Mouse (Mus musculus) kidney, embryonic 14.5 days (tissue): ENCODE measurements around the gene Med16. TPM values are rescaled to one million over a fixed set of nuclear protein-coding genes. Genes with fewer than 3 reads are reported as not detected.

Experiments
- ATAC-seq: fragments of 200-750 bp; cut with Nextera tagmentation; 2 replicates; pipeline ENCODE4 v1.8.0; 2017; ENCODE audit warnings: moderate number of reproducible peaks, mild to moderate bottlenecking, moderate TSS enrichment, moderate library complexity; ENCODE audit not compliant: low FRiP score, low TSS enrichment
- H3K27ac ChIP-seq: fragments of 300-500 bp; sonication (generic); 2 replicates; pipeline ENCODE4 v1.5.1; 2014; ENCODE audit warnings: low read depth, mild to moderate bottlenecking, low read length, moderate library complexity, mixed read lengths
- H3K27me3 ChIP-seq: fragments of 300-500 bp; sonication (generic); 2 replicates; pipeline ENCODE4 v1.6.1; 2014; ENCODE audit warnings: mild to moderate bottlenecking, low read length; ENCODE audit not compliant: control insufficient read depth, insufficient read depth
- H3K36me3 ChIP-seq: fragments of 300-500 bp; sonication (generic); 2 replicates; pipeline ENCODE4 v1.6.1; 2014; ENCODE audit warnings: low read length, mixed read lengths; ENCODE audit not compliant: control insufficient read depth, insufficient read depth
- H3K4me1 ChIP-seq: fragments of 300-500 bp; sonication (generic); 2 replicates; pipeline ENCODE4 v1.6.1; 2014; ENCODE audit warnings: low read length, mixed read lengths; ENCODE audit not compliant: control insufficient read depth, insufficient read depth
- H3K4me2 ChIP-seq: fragments of 300-500 bp; sonication (generic); replicated peaks from 2 replicates; pipeline ENCODE4 v1.6.1; 2014; ENCODE audit warnings: low read depth, mild to moderate bottlenecking, low read length
- H3K4me3 ChIP-seq: fragments of 300-500 bp; sonication (generic); 2 replicates; pipeline ENCODE4 v1.5.1; 2014; ENCODE audit warnings: mild to moderate bottlenecking, low read length
- H3K9ac ChIP-seq: fragments of 300-500 bp; sonication (generic); 2 replicates; pipeline ENCODE4 v1.6.1; 2014; ENCODE audit warnings: low read depth, mild to moderate bottlenecking, low read length, moderate library complexity
- H3K9me3 ChIP-seq: fragments of 300-500 bp; sonication (generic); 2 replicates; pipeline ENCODE4 v1.6.1; 2016; ENCODE audit warnings: low read length; ENCODE audit not compliant: control insufficient read depth
- WGBS: fragments of 180-500 bp; shearing (Covaris S2); extraction: QIAGEN DNeasy Blood & Tissue Kit; methylation state at CpG from one replicate; pipeline ENCODE4 v1.1.7; 2014; 5-methylcytosine and 5-hydroxymethylcytosine counted together
- polyA plus RNA-seq: library from polyadenylated mRNA; unstranded; fragments of >200 nt; fragmentation: Nextera tagmentation; extraction: Ambion mirVana; gene quantifications from 2 replicates; pipeline ENCODE4 v1.2.1, GENCODE M21; 2014

Med16 gene
- polyA plus RNA-seq, 1 experiment from 2014 or later: 61.2 TPM

DNA sequence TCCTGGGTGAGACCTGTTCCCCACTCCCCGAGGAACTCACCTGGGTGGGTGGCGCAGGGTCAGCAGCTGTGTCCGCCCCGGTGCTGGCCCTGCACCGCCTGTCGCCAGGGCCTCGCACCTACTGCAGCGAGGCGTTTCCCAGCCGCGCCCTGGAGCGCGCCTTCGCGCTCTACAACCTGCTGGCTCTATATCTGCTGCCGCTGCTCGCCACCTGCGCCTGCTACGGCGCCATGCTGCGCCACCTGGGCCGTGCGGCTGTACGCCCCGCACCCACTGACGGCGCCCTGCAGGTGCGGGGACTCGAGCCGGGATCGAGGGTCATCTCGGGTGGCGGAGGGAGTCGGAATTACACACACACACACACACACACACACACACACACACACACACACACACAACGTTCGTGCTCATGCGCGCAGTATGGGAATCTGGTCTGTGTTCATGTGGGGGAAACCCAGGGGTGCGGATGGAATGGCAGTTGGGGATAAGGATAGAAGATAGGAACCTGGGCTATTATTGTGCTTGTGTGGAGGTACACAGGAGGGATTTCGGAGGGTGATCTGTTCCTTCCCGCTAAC is 12.3 kb upstream of the Med16 start, which contains the start of gene R3hdm4:
Gene R3hdm4 (minus strand): TSS at position 251 of the 578 bp plus-strand sequence.
- H3K27me3 ChIP-seq: peaks cover 58% of the 10 kb centered on the region
- H3K4me2 ChIP-seq: peak within 1 kb of the TSS; percentile 46
- peaks cover 24% of the 10 kb centered on the region for H3K4me1 ChIP-seq
- H3K27ac ChIP-seq: no peak within 1 kb of the TSS
- no peaks in the 10 kb centered on the region for H3K9me3 ChIP-seq
- WGBS: 6% methylated on average over 41 of the region's 41 CpGs
- H3K36me3 ChIP-seq: no peaks in the 10 kb centered on the region
- ATAC-seq: no peak
- peak within 1 kb of the TSS; percentile 20 for H3K4me3 ChIP-seq
- H3K9ac ChIP-seq: peak within 1 kb of the TSS; percentile 40

DNA sequence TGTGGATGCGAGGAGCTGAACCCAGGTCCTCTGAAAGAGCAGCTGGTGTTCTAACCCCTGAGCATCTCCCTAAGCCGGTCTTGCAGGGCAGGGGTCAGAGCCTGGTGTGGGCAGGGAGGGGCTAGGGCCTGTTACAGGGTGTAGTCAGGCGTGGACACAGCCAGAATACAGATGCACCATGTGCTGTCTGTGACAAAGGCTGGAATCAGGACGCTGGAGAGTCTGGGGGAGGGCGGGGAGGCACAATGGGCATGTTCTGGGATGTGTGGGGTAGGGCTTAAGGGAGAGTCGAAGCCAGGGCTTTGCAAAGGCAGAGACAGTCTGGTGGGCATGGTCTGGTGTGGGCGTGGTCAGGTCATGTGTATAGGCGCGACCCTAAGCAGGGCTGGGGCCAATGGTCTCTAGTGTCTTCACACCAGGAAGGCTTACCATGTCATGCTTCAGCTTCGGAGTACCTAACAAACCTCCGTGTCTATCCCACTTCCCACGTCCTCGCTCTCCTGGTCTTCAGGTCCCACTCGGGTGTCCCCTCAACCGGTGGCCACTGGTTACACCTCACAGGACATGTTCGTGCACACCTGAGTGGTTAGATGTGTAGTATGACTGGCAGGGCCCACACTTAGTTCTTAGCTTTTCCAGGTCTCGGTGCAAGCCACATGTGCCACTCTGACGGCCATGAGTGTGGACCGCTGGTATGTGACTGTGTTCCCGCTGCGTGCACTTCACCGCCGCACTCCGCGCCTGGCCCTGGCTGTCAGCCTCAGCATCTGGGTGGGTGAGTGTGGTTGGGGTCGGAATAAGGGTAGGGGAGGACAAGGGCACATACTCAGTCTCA is 11.6 kb upstream of the Med16 start:
- peak overlapping the region; percentile 20 for H3K4me3 ChIP-seq
- H3K27me3 ChIP-seq: peaks cover 58% of the 10 kb centered on the region
- ATAC-seq: peak; percentile 14; the same call in 1 of the 2 replicates
- H3K27ac ChIP-seq: no peak overlapping the region
- no peaks in the 10 kb centered on the region for H3K36me3 ChIP-seq
- peak overlapping the region; percentile 46; the same call in 1 of the 2 replicates for H3K4me2 ChIP-seq
- WGBS: 18% methylated on average over 26 of the region's 26 CpGs
- no peaks in the 10 kb centered on the region for H3K9me3 ChIP-seq
- peaks cover 22% of the 10 kb centered on the region for H3K4me1 ChIP-seq
- no peak overlapping the region for H3K9ac ChIP-seq

DNA sequence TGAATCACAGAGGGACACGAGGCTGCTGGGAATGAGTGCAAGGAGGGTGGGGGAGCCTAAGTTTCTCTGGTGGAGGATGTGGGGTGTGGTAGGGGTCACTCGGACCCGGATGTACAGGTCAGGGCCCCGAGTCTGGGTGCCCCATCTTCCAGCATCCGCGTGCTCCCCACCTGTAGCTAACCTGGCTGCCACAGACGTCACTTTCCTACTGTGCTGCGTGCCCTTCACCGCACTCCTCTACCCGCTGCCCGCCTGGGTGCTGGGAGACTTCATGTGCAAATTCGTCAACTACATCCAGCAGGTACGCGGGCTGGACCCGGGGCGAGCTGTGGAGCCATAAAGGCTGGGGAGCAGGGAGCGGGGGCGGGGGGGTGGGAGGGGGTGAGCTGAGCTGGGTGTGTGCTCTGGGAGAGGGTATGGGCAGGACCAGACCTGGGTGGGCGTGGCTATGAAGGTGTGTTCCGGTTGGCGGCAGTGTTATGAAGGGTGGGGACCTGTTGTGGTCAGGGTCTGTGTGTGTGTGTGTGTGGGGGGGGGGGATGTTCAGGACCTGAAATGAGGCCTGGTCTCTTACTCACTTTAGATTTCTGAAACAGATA is 10.6 kb upstream of the Med16 start:
- Histone ChIP-seq H3K9ac (no peak overlapping the region), H3K36me3 (no peaks in the 10 kb centered on the region), H3K4me3 (peak overlapping the region; percentile 21), H3K4me2 (peak overlapping the region; percentile 32), H3K9me3 (no peaks in the 10 kb centered on the region), H3K4me1 (peaks cover 24% of the 10 kb centered on the region), H3K27me3 (peaks cover 58% of the 10 kb centered on the region), H3K27ac (no peak overlapping the region)
- 4% methylated on average over 21 of the region's 21 CpGs for WGBS
- ATAC-seq: no peak

DNA sequence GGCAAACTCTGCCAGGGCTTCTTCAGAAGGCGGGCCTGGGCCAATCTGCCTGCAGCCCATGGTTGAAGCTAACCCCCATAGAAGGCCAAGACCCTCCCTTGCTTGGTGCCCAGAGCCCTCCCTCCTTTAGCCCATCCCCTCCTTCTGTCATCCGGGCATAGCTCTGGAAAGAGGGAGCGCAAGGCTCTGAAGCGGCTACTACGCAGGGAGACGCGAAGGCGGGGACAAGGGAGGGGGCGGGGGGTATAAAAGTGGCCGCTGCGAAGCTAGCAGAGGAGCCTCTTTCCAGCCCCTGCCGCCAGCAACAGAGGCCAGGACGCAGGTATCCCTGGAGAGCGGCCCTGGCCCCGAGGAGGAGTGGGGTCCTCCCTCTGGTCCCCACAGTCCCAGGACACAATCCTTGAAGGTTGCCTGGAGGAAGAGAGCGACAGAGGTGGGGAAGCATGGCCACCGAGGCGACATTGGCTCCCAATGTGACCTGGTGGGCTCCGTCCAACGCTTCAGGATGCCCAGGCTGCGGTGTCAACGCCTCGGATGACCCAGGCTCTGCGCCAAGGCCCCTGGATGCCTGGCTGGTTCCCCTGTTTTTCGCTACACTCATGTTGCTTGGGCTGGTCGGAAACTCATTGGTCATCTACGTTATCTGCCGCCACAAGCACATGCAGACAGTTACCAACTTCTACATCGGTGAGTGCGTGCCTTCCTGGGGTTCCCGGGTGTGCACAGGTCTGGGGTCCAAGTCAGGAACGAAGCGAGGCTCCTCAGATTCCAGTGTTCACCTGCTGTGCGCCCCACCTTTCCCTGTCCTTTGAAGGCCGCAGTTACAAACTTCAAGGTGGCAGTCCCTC is 9.7 kb upstream of the Med16 start:
- peaks cover 58% of the 10 kb centered on the region for H3K27me3 ChIP-seq
- H3K9ac ChIP-seq: 0 out of 2 replicates have a peak overlapping the region, but pooled peaks have one; percentile 40
- H3K4me1 ChIP-seq: peaks cover 28% of the 10 kb centered on the region

DNA sequence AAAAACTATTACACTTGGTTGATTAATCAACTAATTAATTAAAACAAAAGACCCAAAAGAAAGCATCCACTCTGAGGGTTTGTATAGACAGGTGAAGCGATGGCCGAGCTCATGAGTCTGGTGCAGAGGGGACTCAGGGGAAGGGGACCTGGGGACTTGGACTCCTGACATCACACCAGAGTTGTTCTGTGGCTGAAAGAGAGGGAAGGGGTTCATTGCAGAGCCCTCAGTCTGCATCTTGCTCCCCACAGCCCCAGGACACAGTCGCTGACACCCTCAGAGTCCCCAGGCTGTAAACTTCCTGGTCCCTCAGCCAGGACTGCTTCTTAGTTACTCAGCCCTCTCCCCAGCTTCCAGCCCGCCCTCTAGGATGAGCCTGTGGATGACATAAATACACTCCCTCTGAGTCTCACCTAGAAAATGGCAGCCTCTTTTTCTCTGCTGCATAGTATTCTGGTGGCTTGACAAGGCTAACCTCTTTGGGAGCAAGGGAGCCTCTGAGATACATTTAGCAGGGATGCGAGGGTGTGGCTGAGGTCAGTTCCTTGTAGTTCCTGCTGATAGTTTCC is 8.9 kb upstream of the Med16 start:
- Histone ChIP-seq H3K36me3 (peaks cover 4% of the 10 kb centered on the region; the same call in 1 of the 2 replicates), H3K27me3 (peaks cover 51% of the 10 kb centered on the region), H3K4me1 (peaks cover 28% of the 10 kb centered on the region), H3K4me2 (peak overlapping the region; percentile 62), H3K9ac (no peak overlapping the region), H3K4me3 (peak overlapping the region; percentile 53; the same call in 1 of the 2 replicates), H3K27ac (no peak overlapping the region), H3K9me3 (no peaks in the 10 kb centered on the region)
- WGBS: 73% methylated on average over 5 of the region's 5 CpGs
- ATAC-seq: no peak

More for the DNA sequence above, 9.7 kb upstream of the Med16 start:
- H3K4me3 ChIP-seq: peak overlapping the region; percentile 12; the same call in 1 of the 2 replicates
- H3K9me3 ChIP-seq: no peaks in the 10 kb centered on the region
- peak overlapping the region; percentile 32 for H3K4me2 ChIP-seq
- ATAC-seq: no peak
- 6% methylated on average over 35 of the region's 35 CpGs for whole genome bisulfite sequencing
- no peaks in the 10 kb centered on the region for H3K36me3 ChIP-seq
- H3K27ac ChIP-seq: no peak overlapping the region

GRCm38 (mm10) chr10:79916808-79917531 is 8.2 kb upstream of the Med16 start, which contains the start of gene Kiss1r:
Kiss1r (plus strand) TSS chr10:79916971.
- peak; percentile 77 for ATAC-seq
- Histone ChIP-seq H3K4me2 (peak within 1 kb of the TSS; percentile 62), H3K4me3 (peak within 1 kb of the TSS; percentile 53), H3K9ac (peak within 1 kb of the TSS; percentile 85), H3K4me1 (peaks cover 28% of the 10 kb centered on the region), H3K27me3 (peaks cover 45% of the 10 kb centered on the region), H3K9me3 (no peaks in the 10 kb centered on the region), H3K36me3 (peaks cover 8% of the 10 kb centered on the region; the same call in 1 of the 2 replicates), H3K27ac (peak within 1 kb of the TSS; percentile 26; the same call in 1 of the 2 replicates)
- 2% methylated on average over 42 of the region's 42 CpGs for WGBS

GRCm38 (mm10) chr10:79916081-79916480 is 7.4 kb upstream of the Med16 start:
- H3K27ac ChIP-seq: no peak overlapping the region
- peak overlapping the region; percentile 85 for H3K9ac ChIP-seq
- peaks cover 19% of the 10 kb centered on the region for H3K4me1 ChIP-seq
- 5% methylated on average over 8 of the region's 8 CpGs for WGBS
- no peaks in the 10 kb centered on the region for H3K9me3 ChIP-seq
- peak overlapping the region; percentile 62 for H3K4me2 ChIP-seq
- peaks cover 36% of the 10 kb centered on the region for H3K27me3 ChIP-seq
- H3K4me3 ChIP-seq: peak overlapping the region; percentile 53
- peaks cover 17% of the 10 kb centered on the region for H3K36me3 ChIP-seq
- ATAC-seq: no peak
